Mouse (Mus musculus) embryonic facial prominence, embryonic 15.5 days (tissue): Measurements from ENCODE around the gene Edil3. TPM values are rescaled to one million over a fixed set of nuclear protein-coding genes. Genes with fewer than 3 reads are reported as not detected.

ENCODE experiments used
- ATAC-seq: fragments of 200-750 bp; cut with Nextera tagmentation; 2 replicates; pipeline ENCODE4 v1.8.0; 2017; ENCODE audit warnings: low read depth, moderate TSS enrichment; ENCODE audit not compliant: insufficient number of reproducible peaks, low FRiP score, low TSS enrichment
- H3K27ac ChIP-seq: fragments of 300-500 bp; sonication (generic); replicated peaks from 2 replicates; pipeline ENCODE4 v1.5.1; 2015; ENCODE audit warnings: mild to moderate bottlenecking, inconsistent platforms
- H3K27me3 ChIP-seq: fragments of 300-500 bp; sonication (generic); 2 replicates; pipeline ENCODE4 v1.6.1; 2015; ENCODE audit warnings: inconsistent platforms
- H3K36me3 ChIP-seq: fragments of 300-500 bp; sonication (generic); 2 replicates; pipeline ENCODE4 v1.6.1; 2015; ENCODE audit warnings: mild to moderate bottlenecking, inconsistent platforms
- H3K4me1 ChIP-seq: fragments of 300-500 bp; sonication (generic); 2 replicates; pipeline ENCODE4 v1.6.1; 2015; ENCODE audit warnings: inconsistent platforms
- H3K4me2 ChIP-seq: fragments of 300-500 bp; sonication (generic); replicated peaks from 2 replicates; pipeline ENCODE4 v1.6.1; 2015; ENCODE audit warnings: mild to moderate bottlenecking, inconsistent platforms
- H3K4me3 ChIP-seq: fragments of 300-500 bp; sonication (generic); replicated peaks from 2 replicates; pipeline ENCODE4 v1.5.1; 2015; ENCODE audit warnings: mild to moderate bottlenecking, inconsistent platforms
- H3K9ac ChIP-seq: fragments of 300-500 bp; sonication (generic); 2 replicates; pipeline ENCODE4 v1.6.1; 2015; ENCODE audit warnings: inconsistent platforms
- H3K9me3 ChIP-seq: fragments of 300-500 bp; sonication (generic); replicated peaks from 2 replicates; pipeline ENCODE4 v1.6.1; 2016; ENCODE audit warnings: inconsistent platforms
- WGBS: fragments of 180-500 bp; shearing (Covaris S2); methylation state at CpG from one replicate; pipeline ENCODE4 v1.1.7; 2015; 5-methylcytosine and 5-hydroxymethylcytosine counted together
- polyA plus RNA-seq: library from polyadenylated mRNA; unstranded; fragments of >200 nt; fragmentation: Nextera tagmentation; extraction: Ambion mirVana; gene quantifications from 2 replicates; pipeline ENCODE4 v1.2.1, GENCODE M21; 2015

Gene Edil3
- polyA plus RNA-seq, 1 experiment from 2014 or later, result 16.0 TPM

DNA sequence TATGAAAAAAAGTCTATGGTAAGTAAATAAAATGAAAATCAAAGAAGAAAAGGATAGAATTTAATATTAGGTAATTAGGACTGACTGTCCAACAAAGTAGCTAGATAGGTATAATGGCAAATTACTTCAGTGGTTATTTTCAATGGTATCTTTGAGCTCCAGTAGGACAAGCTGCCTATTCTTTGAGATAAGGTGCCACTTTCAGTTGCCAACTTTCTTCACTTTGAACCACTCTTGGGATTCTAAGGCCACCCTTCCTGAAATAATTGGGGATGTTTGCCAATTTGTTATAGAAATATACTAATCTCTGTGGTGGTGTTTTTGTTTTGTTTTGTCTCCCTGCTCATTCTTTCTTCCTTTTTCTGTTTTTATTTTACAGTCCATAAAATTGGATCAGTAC is 537.1 kb downstream of the Edil3 start:
- no peak overlapping the region for H3K4me2 ChIP-seq
- H3K4me1 ChIP-seq, result no peaks in the 10 kb centered on the region
- no peak overlapping the region for H3K4me3 ChIP-seq
- H3K36me3 ChIP-seq, result no peaks in the 10 kb centered on the region
- no peaks in the 10 kb centered on the region for H3K27me3 ChIP-seq
- ATAC-seq, result no peak
- no peaks in the 10 kb centered on the region for H3K9me3 ChIP-seq
- no peak overlapping the region for H3K9ac ChIP-seq
- H3K27ac ChIP-seq, result no peak overlapping the region

DNA sequence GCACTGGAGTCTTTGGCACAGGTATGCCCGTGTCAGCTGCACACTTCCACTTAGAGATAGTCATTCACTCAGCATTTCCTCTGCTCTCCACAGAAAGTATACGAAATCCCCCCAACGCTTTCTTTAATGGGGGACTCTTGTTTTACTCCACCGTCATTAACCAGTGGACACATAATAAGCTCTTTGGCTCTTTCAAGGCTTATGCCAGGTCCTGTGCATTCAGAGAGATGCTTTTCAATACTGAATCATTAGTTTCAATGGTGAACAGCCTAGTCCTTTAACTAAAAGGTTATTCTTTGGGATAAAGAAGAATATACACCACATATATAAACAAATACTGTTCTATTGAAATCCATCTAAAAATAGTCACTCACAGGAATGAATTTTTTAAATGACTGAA is 541.0 kb downstream of the Edil3 start:
- Histone ChIP-seq H3K27ac (no peak overlapping the region), H3K4me2 (no peak overlapping the region), H3K4me3 (no peak overlapping the region), H3K27me3 (no peaks in the 10 kb centered on the region), H3K36me3 (no peaks in the 10 kb centered on the region), H3K9me3 (no peaks in the 10 kb centered on the region), H3K4me1 (no peaks in the 10 kb centered on the region), H3K9ac (no peak overlapping the region)
- 71% methylated on average over 4 of the region's 4 CpGs for WGBS
- ATAC-seq, result no peak

DNA sequence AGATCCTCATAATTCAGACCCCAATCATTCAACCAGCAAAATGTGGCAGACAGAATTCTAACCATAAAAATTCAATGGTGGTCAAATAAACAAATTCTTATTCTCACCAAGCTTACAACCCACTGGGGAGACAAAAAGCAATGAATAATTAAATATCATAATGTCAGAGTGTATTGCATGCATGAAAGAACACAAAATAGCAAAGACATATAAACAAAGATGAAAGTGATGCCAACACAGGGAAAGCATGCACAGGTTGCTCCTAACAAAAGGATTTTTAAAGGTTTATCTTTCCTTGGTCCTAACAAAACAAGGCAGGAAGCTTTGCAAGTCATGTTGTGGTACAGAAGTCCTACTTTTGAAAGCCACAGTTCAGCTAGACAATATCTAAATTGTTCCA is 550.0 kb downstream of the Edil3 start:
- Histone ChIP-seq H3K27me3 (no peaks in the 10 kb centered on the region), H3K4me2 (no peak overlapping the region), H3K4me3 (no peak overlapping the region), H3K27ac (no peak overlapping the region), H3K4me1 (no peaks in the 10 kb centered on the region), H3K36me3 (no peaks in the 10 kb centered on the region), H3K9ac (no peak overlapping the region), H3K9me3 (no peaks in the 10 kb centered on the region)
- no peak for ATAC-seq

DNA sequence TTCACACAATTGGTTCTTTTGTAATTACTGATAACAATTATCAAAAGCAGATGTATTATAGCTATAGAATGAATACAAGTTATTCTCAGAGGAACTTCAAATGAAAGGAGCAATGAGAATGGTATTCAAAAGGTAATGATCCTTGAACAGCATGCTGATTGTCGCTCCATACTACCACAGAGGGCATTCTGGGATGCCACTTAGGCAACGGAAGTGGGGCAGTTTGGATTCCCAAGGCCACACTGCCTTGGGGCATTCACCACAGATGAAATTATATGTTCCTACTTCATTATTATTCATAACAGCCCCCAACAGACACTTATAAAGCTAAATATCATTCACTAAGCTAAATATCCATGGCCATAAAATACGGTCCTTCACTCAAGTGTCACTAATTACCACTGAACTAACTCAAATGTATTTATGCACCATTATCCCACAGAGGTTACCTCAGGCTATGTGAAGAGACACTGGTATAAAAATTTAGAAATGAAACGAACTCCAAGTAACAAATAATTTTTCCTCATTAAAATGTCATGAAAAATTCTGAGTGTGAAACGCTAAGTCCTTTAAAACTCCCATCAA is 550.5 kb downstream of the Edil3 start:
- H3K4me2 ChIP-seq, result no peak overlapping the region
- ATAC-seq, result no peak
- H3K4me3 ChIP-seq, result no peak overlapping the region
- H3K27me3 ChIP-seq, result no peaks in the 10 kb centered on the region
- H3K36me3 ChIP-seq, result no peaks in the 10 kb centered on the region
- no peaks in the 10 kb centered on the region for H3K4me1 ChIP-seq
- H3K27ac ChIP-seq, result no peak overlapping the region
- no peak overlapping the region for H3K9ac ChIP-seq
- no peaks in the 10 kb centered on the region for H3K9me3 ChIP-seq
- 65% methylated on average over 5 of the region's 5 CpGs for WGBS
